Mouse (Mus musculus): ENCODE results near the gene Zfp148. TPM values are rescaled to one million over a fixed set of nuclear protein-coding genes. Genes with fewer than 3 reads are reported as not detected.

Zfp148 gene
- polyA plus RNA-seq, 1 experiment, result 6.5 TPM

GRCm38 (mm10) chr16:33464509-33465241, 84.0 kb downstream of the Zfp148 start:
- Histone ChIP-seq H3K36me3 (ENCODE audit: control insufficient read depth, insufficient read depth) (peaks cover 20% of the 10 kb centered on the region), H3K27me3 (ENCODE audit: control insufficient read depth, insufficient read depth, insufficient read length) (no peaks in the 10 kb centered on the region), H3ac (ENCODE audit: control insufficient read depth, insufficient read length, low read depth) (no peak overlapping the region), H3K4me3 (ENCODE audit: insufficient read depth, poor library complexity, severe bottlenecking) (no peak overlapping the region), H3K79me3 (ENCODE audit: low read depth) (no peaks in the 10 kb centered on the region), H3K79me2 (ENCODE audit: control insufficient read depth, insufficient read depth) (peaks cover 14% of the 10 kb centered on the region)
- TF ChIP-seq CTCF (IDR thresholded peaks at IDR 0.05; ENCODE audit: control insufficient read depth, insufficient read depth, insufficient read length), result no peak
- TF ChIP-seq USF1 (IDR thresholded peaks at IDR 0.05; ENCODE audit: low read depth), result no peak
- no peak for TF ChIP-seq MYOD1 (IDR thresholded peaks at IDR 0.05; ENCODE audit: control insufficient read depth, insufficient read length, low read depth)
- no peak for TF ChIP-seq FOSL1 (IDR thresholded peaks at IDR 0.05; ENCODE audit: insufficient read depth, low read length, poor library complexity, severe bottlenecking)
- TF ChIP-seq CEBPB (IDR thresholded peaks at IDR 0.05; ENCODE audit: low read depth), result no peak
- no peak for TF ChIP-seq MYOG (IDR thresholded peaks at IDR 0.05; ENCODE audit: control insufficient read depth, extremely low read depth, insufficient read length)
- no peak for TF ChIP-seq MAX (IDR thresholded peaks at IDR 0.05)

GRCm38 (mm10) chr16:33465242-33465614, 84.6 kb downstream of the Zfp148 start:
- H3K79me3 ChIP-seq (ENCODE audit: low read depth), result no peaks in the 10 kb centered on the region
- H3K27me3 ChIP-seq (ENCODE audit: control insufficient read depth, insufficient read depth, insufficient read length), result no peaks in the 10 kb centered on the region
- TF ChIP-seq MYOG (IDR thresholded peaks at IDR 0.05; ENCODE audit: control insufficient read depth, extremely low read depth, insufficient read length), result no peak
- no peak for TF ChIP-seq MYOD1 (IDR thresholded peaks at IDR 0.05; ENCODE audit: control insufficient read depth, insufficient read length, low read depth)
- no peak for TF ChIP-seq USF1 (IDR thresholded peaks at IDR 0.05; ENCODE audit: low read depth)
- no peak for TF ChIP-seq CTCF (IDR thresholded peaks at IDR 0.05; ENCODE audit: control insufficient read depth, insufficient read depth, insufficient read length)
- TF ChIP-seq CEBPB (IDR thresholded peaks at IDR 0.05; ENCODE audit: low read depth), result no peak

GRCm38 (mm10) chr16:33467451-33467850, 86.8 kb downstream of the Zfp148 start:
- Histone ChIP-seq H3K79me3 (ENCODE audit: low read depth) (no peaks in the 10 kb centered on the region), H3ac (ENCODE audit: control insufficient read depth, insufficient read length, low read depth) (no peak overlapping the region), H3K27me3 (ENCODE audit: control insufficient read depth, insufficient read depth, insufficient read length) (no peaks in the 10 kb centered on the region), H3K79me2 (ENCODE audit: control insufficient read depth, insufficient read depth) (peaks cover 9% of the 10 kb centered on the region), H3K36me3 (ENCODE audit: control insufficient read depth, insufficient read depth) (peaks cover 25% of the 10 kb centered on the region), H3K4me3 (ENCODE audit: insufficient read depth, poor library complexity, severe bottlenecking) (no peak overlapping the region)
- no peak for TF ChIP-seq MYOD1 (IDR thresholded peaks at IDR 0.05; ENCODE audit: control insufficient read depth, insufficient read length, low read depth)
- no peak for TF ChIP-seq MAX (IDR thresholded peaks at IDR 0.05)
- no peak for TF ChIP-seq MYOG (IDR thresholded peaks at IDR 0.05; ENCODE audit: control insufficient read depth, extremely low read depth, insufficient read length)
- no peak for TF ChIP-seq USF1 (IDR thresholded peaks at IDR 0.05; ENCODE audit: low read depth)
- no peak for TF ChIP-seq CEBPB (IDR thresholded peaks at IDR 0.05; ENCODE audit: low read depth)
- TF ChIP-seq FOSL1 (IDR thresholded peaks at IDR 0.05; ENCODE audit: insufficient read depth, low read length, poor library complexity, severe bottlenecking), result no peak
- TF ChIP-seq CTCF (IDR thresholded peaks at IDR 0.05; ENCODE audit: control insufficient read depth, insufficient read depth, insufficient read length), result no peak

More at GRCm38 (mm10) chr16:33465242-33465614, 84.6 kb downstream of the Zfp148 start:
- no peak overlapping the region for H3K4me3 ChIP-seq (ENCODE audit: insufficient read depth, poor library complexity, severe bottlenecking)
- H3K79me2 ChIP-seq (ENCODE audit: control insufficient read depth, insufficient read depth), result peaks cover 14% of the 10 kb centered on the region
- H3ac ChIP-seq (ENCODE audit: control insufficient read depth, insufficient read length, low read depth), result no peak overlapping the region
- peaks cover 20% of the 10 kb centered on the region for H3K36me3 ChIP-seq (ENCODE audit: control insufficient read depth, insufficient read depth)

DNA sequence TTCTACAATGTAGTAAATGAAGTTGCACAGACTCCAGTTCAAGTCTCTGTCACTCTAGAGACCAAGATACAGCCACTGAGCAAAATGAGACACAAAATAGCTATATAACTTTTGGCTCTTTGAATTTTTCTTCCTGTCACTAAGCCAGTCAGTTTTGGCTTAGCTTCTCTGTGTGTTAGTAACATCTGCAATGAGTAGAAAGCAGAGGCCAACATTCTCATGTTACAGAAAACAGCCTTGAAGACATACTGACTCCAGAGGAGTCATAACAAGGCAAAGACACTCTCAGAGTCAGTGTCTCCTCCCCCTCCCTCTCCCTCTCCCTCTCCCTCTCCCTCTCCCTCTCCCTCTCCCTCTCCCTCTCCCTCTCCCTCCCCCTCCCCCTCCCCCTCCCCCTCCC, 89.3 kb downstream of the Zfp148 start:
- Histone ChIP-seq H3ac (ENCODE audit: control insufficient read depth, insufficient read length, low read depth) (no peak overlapping the region), H3K27me3 (ENCODE audit: control insufficient read depth, insufficient read depth, insufficient read length) (no peaks in the 10 kb centered on the region), H3K4me3 (ENCODE audit: insufficient read depth, poor library complexity, severe bottlenecking) (no peak overlapping the region), H3K36me3 (ENCODE audit: control insufficient read depth, insufficient read depth) (peaks cover 28% of the 10 kb centered on the region), H3K79me3 (ENCODE audit: low read depth) (no peaks in the 10 kb centered on the region), H3K79me2 (ENCODE audit: control insufficient read depth, insufficient read depth) (no peaks in the 10 kb centered on the region)
- TF ChIP-seq MYOD1 (IDR thresholded peaks at IDR 0.05; ENCODE audit: control insufficient read depth, insufficient read length, low read depth), result no peak
- TF ChIP-seq USF1 (IDR thresholded peaks at IDR 0.05; ENCODE audit: low read depth), result no peak
- no peak for TF ChIP-seq CEBPB (IDR thresholded peaks at IDR 0.05; ENCODE audit: low read depth)
- no peak for TF ChIP-seq FOSL1 (IDR thresholded peaks at IDR 0.05; ENCODE audit: insufficient read depth, low read length, poor library complexity, severe bottlenecking)
- TF ChIP-seq MAX (IDR thresholded peaks at IDR 0.05), result no peak
- no peak for TF ChIP-seq CTCF (IDR thresholded peaks at IDR 0.05; ENCODE audit: control insufficient read depth, insufficient read depth, insufficient read length)
- no peak for TF ChIP-seq MYOG (IDR thresholded peaks at IDR 0.05; ENCODE audit: control insufficient read depth, extremely low read depth, insufficient read length)

DNA sequence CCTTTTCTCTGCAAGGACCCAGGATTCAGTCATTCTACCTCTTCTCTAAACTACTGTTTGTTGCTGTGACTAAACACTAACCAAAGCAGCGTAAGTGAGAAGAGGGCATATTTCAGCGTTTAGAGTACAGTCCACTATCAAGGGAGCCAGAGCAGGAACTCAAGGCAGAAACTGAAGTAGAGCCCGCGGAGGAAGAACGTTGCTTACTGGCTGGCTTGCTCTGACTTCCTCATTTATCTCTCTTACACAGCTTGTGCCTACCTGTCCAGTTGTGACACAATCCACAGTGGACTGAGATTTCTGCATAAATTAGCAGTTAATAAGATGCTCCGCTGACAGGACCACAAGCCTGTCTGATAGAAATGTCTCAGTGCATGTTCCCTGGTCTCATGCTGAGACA, 93.7 kb downstream of the Zfp148 start:
- no peak overlapping the region for H3ac ChIP-seq (ENCODE audit: control insufficient read depth, insufficient read length, low read depth)
- no peaks in the 10 kb centered on the region for H3K79me2 ChIP-seq (ENCODE audit: control insufficient read depth, insufficient read depth)
- H3K36me3 ChIP-seq (ENCODE audit: control insufficient read depth, insufficient read depth), result peaks cover 25% of the 10 kb centered on the region
- H3K4me3 ChIP-seq (ENCODE audit: insufficient read depth, poor library complexity, severe bottlenecking), result no peak overlapping the region
- H3K27me3 ChIP-seq (ENCODE audit: control insufficient read depth, insufficient read depth, insufficient read length), result no peaks in the 10 kb centered on the region
- TF ChIP-seq MYOD1 (IDR thresholded peaks at IDR 0.05; ENCODE audit: control insufficient read depth, insufficient read length, low read depth) (no peak), CTCF (IDR thresholded peaks at IDR 0.05; ENCODE audit: control insufficient read depth, insufficient read depth, insufficient read length) (no peak), MYOG (IDR thresholded peaks at IDR 0.05; ENCODE audit: control insufficient read depth, extremely low read depth, insufficient read length) (no peak), CEBPB (IDR thresholded peaks at IDR 0.05; ENCODE audit: low read depth) (no peak), MAX (IDR thresholded peaks at IDR 0.05) (no peak), USF1 (IDR thresholded peaks at IDR 0.05; ENCODE audit: low read depth) (no peak), FOSL1 (IDR thresholded peaks at IDR 0.05; ENCODE audit: insufficient read depth, low read length, poor library complexity, severe bottlenecking) (no peak)
- no peaks in the 10 kb centered on the region for H3K79me3 ChIP-seq (ENCODE audit: low read depth)
